Mouse (Mus musculus) cortical plate, adult 2 months (tissue): ENCODE data around the gene Cdh23. TPM values are rescaled to one million over a fixed set of nuclear protein-coding genes. Genes with fewer than 3 reads are reported as not detected.

Experiments used
- H3K27ac ChIP-seq: fragments of 200-500 bp; 2 replicates; pipeline ENCODE4 v1.5.1; 2012; ENCODE audit warnings: low read length, control low read depth, inconsistent platforms; ENCODE audit not compliant: insufficient read depth
- H3K4me1 ChIP-seq: fragments of 200-500 bp; 2 replicates; pipeline ENCODE4 v1.6.1; 2011; ENCODE audit warnings: low read length; ENCODE audit not compliant: control insufficient read depth, insufficient read depth
- H3K4me3 ChIP-seq: fragments of 200-500 bp; 2 replicates; pipeline ENCODE4 v1.5.1; 2011; ENCODE audit warnings: mild to moderate bottlenecking, low read length, control low read depth; ENCODE audit not compliant: insufficient read depth
- CTCF ChIP-seq: fragments of 200-500 bp; IDR thresholded peaks from 2 replicates; pipeline ENCODE4 v1.5.1; 2011; ENCODE audit warnings: mild to moderate bottlenecking, control low read depth, low read length; ENCODE audit not compliant: insufficient read depth; ENCODE audit errors: extremely low read depth
- POLR2A ChIP-seq: fragments of 200-500 bp; IDR thresholded peaks from 2 replicates; pipeline ENCODE4 v1.6.1; 2011; ENCODE audit warnings: mild to moderate bottlenecking, low read length, control low read depth; ENCODE audit not compliant: insufficient read depth; ENCODE audit errors: extremely low read depth
- polyA plus RNA-seq: library from polyadenylated mRNA; depleted of rRNA; stranded (reverse); fragments of >200 nt; gene quantifications from 2 replicates; pipeline ENCODE4 v1.2.3, GENCODE M21; 2012

The Cdh23 gene
- polyA plus RNA-seq, 1 experiment, result 0.46 TPM

DNA sequence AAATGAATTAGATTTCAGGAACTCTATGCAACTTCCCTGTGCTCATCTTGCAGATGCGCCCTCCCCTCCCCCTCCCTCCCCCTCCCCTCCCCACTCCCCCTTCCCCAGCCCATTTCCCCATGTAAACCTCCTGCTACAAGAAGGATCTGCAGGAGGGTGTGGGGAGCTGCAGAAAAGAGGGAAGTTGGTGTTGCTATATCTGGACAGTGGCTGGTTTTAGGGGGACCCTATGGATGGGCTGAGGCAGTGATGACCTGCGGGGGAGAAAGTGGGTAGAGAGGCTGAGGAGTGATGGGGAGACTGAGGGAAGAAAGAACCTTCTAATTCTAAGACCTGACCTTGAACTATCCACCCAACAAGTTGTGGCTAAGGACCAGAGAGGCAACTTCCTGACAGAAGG, 329.1 kb downstream of the Cdh23 start:
- TF ChIP-seq CTCF (no peak), POLR2A (no peak)
- peaks cover 5% of the 10 kb centered on the region; the same call in 1 of the 2 replicates for H3K4me1 ChIP-seq

DNA sequence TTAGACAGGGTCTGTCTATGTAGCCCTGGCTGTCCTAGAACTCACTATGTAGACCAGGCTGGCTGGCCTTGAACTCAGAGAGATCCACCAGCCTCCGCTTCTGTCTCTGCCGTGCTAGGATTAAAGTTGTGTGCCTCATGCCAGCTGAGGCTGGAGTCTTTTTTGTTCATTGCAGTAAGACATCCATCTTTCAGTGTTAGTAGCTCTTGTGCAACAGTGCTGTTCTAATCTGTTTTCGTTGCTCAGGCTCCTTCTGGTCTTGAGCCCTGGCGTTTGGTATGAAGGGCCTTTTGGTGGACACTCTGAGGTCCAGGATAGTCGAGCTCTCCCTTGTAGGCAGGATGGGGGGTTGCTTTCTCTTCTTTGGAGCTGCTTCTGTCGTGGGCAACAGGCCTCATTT, 332.9 kb downstream of the Cdh23 start:
- Histone ChIP-seq H3K4me3 (no peak overlapping the region), H3K4me1 (no peaks in the 10 kb centered on the region), H3K27ac (peak overlapping the region; percentile 35)
- TF ChIP-seq POLR2A (no peak), CTCF (no peak)

More for the DNA sequence above, 329.1 kb downstream of the Cdh23 start:
- Histone ChIP-seq H3K4me3 (no peak overlapping the region), H3K27ac (no peak overlapping the region)

DNA sequence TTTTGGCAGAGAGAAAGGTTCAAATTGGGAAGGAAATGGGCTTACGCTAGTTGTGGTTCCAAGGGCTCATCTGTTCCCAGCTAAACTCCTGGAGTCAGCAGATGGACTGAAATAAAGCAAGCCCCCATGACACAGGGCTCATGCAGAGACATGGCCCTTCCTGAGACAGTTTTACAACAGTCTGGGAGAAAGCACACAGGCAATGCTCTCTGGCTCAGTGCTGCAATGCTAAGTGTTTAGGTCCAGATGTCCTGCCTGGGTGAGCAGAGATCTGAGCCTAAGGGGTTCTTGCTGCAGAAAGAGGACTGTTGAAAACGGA, 334.0 kb downstream of the Cdh23 start:
- Histone ChIP-seq H3K27ac (no peak overlapping the region), H3K4me3 (no peak overlapping the region), H3K4me1 (no peaks in the 10 kb centered on the region)
- TF ChIP-seq CTCF (no peak), POLR2A (0 out of 2 replicates have a peak, but pooled peaks have one; percentile 18)

DNA sequence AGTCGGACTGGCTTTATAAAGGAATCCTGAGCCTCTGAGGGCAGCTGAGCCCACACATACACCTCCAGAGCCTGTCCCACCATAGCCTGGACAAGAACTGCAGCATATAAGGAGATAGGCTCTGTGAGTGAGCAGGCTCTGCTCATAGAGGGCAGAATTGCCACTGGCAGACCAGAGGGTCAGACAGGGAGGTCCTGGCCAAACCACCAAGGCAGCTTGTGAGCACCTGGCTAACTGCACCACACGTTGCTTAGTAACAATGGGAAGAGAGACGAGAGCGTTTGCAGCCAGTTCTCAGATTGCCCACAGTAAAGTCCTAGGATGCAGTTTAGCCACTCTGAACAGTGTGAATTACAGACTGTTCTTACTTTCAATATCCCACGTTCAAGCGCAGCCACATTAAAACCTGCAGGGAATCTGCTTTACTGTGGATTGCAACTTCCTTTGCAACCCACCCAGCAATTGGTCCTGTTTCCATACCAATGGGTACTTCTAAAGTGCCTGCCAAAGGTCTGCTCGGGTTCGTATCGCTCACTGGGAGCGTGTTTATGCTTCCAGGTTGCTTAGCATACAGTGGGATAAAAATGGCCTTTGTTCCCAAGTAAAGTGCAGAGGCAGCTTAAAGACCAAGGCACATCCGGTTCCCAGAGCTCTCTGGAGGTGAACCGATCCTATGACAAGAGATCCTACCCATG, 334.5 kb downstream of the Cdh23 start:
- Histone ChIP-seq H3K4me3 (no peak overlapping the region), H3K27ac (no peak overlapping the region), H3K4me1 (no peaks in the 10 kb centered on the region)
- TF ChIP-seq CTCF, result no peak
- TF ChIP-seq POLR2A, result no peak

DNA sequence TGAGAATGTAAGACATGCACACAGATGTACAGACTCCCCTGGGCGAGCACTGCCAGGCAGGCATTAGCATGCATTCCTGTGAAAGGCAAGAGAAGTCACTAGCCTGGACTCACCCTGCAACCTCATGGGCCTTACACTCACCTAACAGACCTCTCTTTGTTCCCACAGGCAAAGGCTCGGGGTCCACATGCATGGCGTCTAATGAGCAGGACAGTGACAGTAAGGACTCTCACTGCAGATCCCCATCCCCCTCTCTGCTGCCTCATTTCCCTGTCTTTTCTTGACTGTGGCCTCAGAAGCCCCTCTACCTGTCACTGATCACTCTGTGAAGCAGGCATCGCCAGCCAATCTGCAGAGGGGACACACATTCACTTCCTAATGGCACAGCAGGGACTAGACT, 337.5 kb downstream of the Cdh23 start:
- Histone ChIP-seq H3K4me3 (no peak overlapping the region), H3K4me1 (no peaks in the 10 kb centered on the region), H3K27ac (no peak overlapping the region)
- TF ChIP-seq CTCF (no peak), POLR2A (no peak)

DNA sequence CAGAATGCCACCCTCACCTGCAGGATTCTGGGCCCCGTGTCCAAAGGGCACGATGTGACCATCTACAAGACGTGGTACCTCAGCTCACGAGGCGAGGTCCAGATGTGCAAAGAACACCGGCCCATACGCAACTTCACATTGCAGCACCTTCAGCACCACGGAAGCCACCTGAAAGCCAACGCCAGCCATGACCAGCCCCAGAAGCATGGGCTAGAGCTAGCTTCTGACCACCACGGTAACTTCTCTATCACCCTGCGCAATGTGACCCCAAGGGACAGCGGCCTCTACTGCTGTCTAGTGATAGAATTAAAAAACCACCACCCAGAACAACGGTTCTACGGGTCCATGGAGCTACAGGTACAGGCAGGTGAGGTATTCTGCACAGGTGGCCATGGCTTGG, 338.4 kb downstream of the Cdh23 start:
- H3K4me1 ChIP-seq, result no peaks in the 10 kb centered on the region
- no peak overlapping the region for H3K4me3 ChIP-seq
- H3K27ac ChIP-seq, result no peak overlapping the region
- TF ChIP-seq CTCF (no peak), POLR2A (no peak)

DNA sequence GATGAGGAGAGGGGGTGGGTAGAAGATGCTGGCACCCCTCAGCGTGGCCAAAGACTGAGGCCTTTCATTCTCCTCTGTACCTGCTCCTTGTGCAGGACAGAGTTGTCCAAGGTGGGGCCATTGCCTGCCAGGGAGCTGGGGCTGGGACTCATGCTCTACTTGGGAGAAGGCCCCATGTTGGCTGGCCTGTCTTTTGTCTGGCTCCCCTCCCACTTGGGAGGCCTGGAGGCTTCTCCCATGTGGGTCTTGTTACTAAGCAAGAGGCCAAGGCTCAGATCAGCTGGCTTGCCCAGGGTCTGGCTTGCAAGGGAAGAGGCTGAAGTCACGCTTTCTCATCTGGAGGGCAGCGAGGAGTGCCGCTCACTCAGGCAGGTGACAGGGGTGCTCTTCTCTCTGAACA, 338.8 kb downstream of the Cdh23 start:
- TF ChIP-seq CTCF (no peak), POLR2A (no peak)
- H3K27ac ChIP-seq, result no peak overlapping the region
- H3K4me3 ChIP-seq, result no peak overlapping the region
- no peaks in the 10 kb centered on the region for H3K4me1 ChIP-seq

DNA sequence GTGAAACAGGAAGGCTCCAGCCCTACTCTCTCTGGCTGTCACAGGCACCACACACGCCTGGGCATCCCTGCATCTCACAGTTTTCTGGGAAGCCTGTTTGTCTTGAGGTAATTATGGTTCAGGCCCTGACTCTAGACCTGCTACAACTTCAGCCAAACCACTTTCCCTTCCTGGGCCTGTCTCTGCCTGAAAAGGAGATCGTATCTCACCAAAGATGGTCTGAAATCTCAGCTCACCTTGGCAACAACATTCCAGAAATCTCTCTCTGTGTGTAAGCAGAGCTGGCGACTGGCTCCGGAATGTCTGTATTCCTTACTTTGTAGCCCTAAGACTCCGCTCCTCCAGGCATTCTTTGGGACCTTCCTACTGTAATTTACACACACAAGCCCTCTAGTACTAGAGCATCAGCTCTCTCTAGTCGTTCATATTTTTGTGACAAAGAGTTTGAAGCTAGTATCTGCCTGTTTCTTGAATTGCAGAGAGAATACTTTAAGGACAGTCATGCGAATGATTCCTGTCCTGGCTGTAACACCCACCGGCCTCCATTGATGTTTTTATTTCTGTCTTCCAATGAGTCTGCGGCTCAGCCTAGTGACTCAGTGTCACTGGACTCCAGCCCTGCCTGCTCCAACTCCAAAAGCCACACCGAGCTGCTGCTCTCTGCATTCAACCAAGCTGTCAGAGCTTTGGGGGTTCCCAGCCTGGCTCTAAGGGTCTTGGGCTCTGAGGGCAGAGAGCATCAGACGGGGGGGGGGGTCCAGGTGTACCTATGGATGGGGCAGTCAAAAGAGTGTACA, 341.2 kb downstream of the Cdh23 start:
- H3K4me3 ChIP-seq, result no peak overlapping the region
- 0 out of 2 replicates have a peak, but pooled peaks cover 2% of the 10 kb centered on the region for H3K4me1 ChIP-seq
- TF ChIP-seq CTCF (no peak), POLR2A (no peak)
- no peak overlapping the region for H3K27ac ChIP-seq

DNA sequence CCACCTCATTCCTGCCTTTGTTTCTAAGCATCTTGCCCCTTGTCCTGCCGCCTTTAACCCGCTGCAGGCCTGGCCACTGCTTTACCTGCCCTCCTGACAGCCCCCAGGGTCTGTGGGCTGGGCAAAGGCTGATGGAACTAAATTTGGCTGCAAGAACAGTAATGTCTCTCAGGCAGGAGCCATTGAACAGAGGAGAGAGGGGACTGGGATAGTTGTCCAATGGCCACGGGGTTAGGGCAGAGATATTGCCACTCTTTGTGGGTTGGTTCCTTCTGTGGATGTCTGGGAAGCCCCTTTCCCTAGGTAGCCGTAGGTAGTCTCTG, 342.3 kb downstream of the Cdh23 start:
- Histone ChIP-seq H3K27ac (no peak overlapping the region), H3K4me3 (no peak overlapping the region), H3K4me1 (0 out of 2 replicates have a peak, but pooled peaks cover 2% of the 10 kb centered on the region)
- TF ChIP-seq CTCF, result no peak
- TF ChIP-seq POLR2A, result no peak
